Mouse (Mus musculus): ENCODE measurements around the gene Gm17078.
"Not testable (repeated sequence)": the region's sequence is repeated elsewhere in the genome, so short reads cannot be mapped to it uniquely, and the experiment has no call there.

GRCm38 (mm10) chr14:51573963-51574362 is 37.1 kb downstream of the Gm17078 start, which contains the start of gene Gm17175:
- TF ChIP-seq CTCF (IDR thresholded peaks at IDR 0.05; ENCODE audit: control insufficient read depth, insufficient read depth, insufficient read length); CEBPB (IDR thresholded peaks at IDR 0.05; ENCODE audit: low read depth); USF1 (IDR thresholded peaks at IDR 0.05; ENCODE audit: low read depth); MYOD1 (IDR thresholded peaks at IDR 0.05; ENCODE audit: control insufficient read depth, insufficient read length, low read depth); MYOG (IDR thresholded peaks at IDR 0.05; ENCODE audit: control insufficient read depth, extremely low read depth, insufficient read length); MAX (IDR thresholded peaks at IDR 0.05): not testable (repeated sequence)
